Mouse (Mus musculus) olfactory bulb, adult 2 months (tissue): Measurements from ENCODE around the gene Med22.

ENCODE experiments used
- CTCF ChIP-seq: fragments of 200-500 bp; IDR thresholded peaks from 2 replicates; pipeline ENCODE4 v1.5.1; 2012; ENCODE audit warnings: low read depth, mild to moderate bottlenecking, low read length, moderate library complexity; ENCODE audit not compliant: insufficient read depth
- POLR2A ChIP-seq: fragments of 200-500 bp; IDR thresholded peaks from 2 replicates; pipeline ENCODE4 v1.6.1; 2012; ENCODE audit warnings: mild to moderate bottlenecking, low read depth, low read length, moderate library complexity; ENCODE audit not compliant: insufficient read depth

DNA sequence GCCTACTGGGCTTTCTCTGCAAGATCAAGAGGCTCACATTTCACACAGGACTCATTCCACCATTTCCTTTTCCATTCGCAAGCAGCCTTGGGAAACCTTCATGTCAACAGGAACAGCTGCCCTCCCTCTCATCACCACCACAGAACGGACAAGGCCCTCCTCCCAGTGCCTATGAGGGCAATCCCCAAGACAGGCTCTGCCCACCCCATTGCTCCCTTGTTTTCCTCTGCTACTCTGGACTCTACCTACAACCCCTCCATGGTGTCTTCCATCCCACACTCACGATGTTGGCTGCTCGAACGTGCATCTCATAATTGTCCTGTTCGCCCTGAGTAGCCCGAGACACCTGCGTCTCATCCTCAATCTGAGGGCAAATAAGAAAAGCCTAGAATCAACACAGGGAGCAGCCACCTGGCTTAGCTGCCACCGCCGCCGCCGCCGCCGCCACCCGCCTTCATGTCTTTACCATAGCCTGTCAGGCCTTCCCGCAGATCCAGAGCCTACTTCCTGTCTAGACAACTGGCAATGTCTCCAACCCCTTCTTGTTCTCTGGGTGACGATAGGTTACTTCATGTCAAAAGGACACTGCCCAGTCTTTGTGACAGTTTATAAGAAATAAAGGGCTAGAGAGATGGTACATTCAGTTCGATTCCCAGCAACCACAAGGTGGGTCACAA, 1.6 kb downstream of the Med22 start:
- no peak for TF ChIP-seq CTCF
- TF ChIP-seq POLR2A: no peak
